Mouse (Mus musculus): ENCODE data around the gene Crebl2.

- no peak for TF ChIP-seq GATA1 (IDR thresholded peaks at IDR 0.05; ENCODE audit: borderline replicate concordance, low read length)
- no peak for TF ChIP-seq FLI1 (IDR thresholded peaks at IDR 0.05; ENCODE audit: low read length)
Measured at GRCm38 (mm10) chr6:134786426-134786825, 43.5 kb upstream of the Crebl2 start.
